Mouse (Mus musculus) CH12.LX (cell line): ENCODE data around the gene Eif4a3. TPM values are rescaled to one million over a fixed set of nuclear protein-coding genes. Genes with fewer than 3 reads are reported as not detected.

Experiments
- DNase-seq: peaks from one replicate; pipeline ENCODE4 v3.0.0-alpha.2; 2013; ENCODE audit errors: extremely low read depth
- H3K27ac ChIP-seq: 2 replicates; pipeline ENCODE4 v1.5.1; 2012; ENCODE audit warnings: low read depth, mild to moderate bottlenecking, control low read depth, moderate library complexity; ENCODE audit not compliant: insufficient read depth
- H3K27me3 ChIP-seq: replicated peaks from 2 replicates; pipeline ENCODE3; 2012; ENCODE audit warnings: inconsistent platforms
- H3K36me3 ChIP-seq, 2 experiments: replicated peaks in 1 of 2; 2 replicates each; pipeline versions ENCODE3 to v1.6.1; 2012; ENCODE audit warnings: inconsistent platforms in 1 of 2, low read length in 1 of 2, mild to moderate bottlenecking in 1 of 2, mixed read lengths in 1 of 2, moderate library complexity in 1 of 2; ENCODE audit not compliant: control insufficient read depth in 1 of 2, insufficient read depth in 1 of 2
- H3K4me1 ChIP-seq, 2 experiments: 2 replicates each; pipeline ENCODE4 v1.6.1; 2012; ENCODE audit warnings: inconsistent platforms in 1 of 2, moderate library complexity in 1 of 2; ENCODE audit not compliant: insufficient read depth in 2 of 2, control insufficient read depth in 1 of 2
- H3K4me2 ChIP-seq: 2 replicates; pipeline ENCODE4 v1.6.1; 2012; ENCODE audit warnings: low read depth, mild to moderate bottlenecking, control low read depth; ENCODE audit not compliant: poor library complexity, insufficient read depth, severe bottlenecking
- H3K4me3 ChIP-seq, 3 experiments: fragments of 150-350 bp in 1 of 3; sonication (generic) in 1 of 3; replicated peaks in 1 of 3; 2 replicates each; pipeline versions ENCODE3 to v1.5.1; 2011 to 2012; ENCODE audit warnings: low read depth in 2 of 3, low read length in 2 of 3, mild to moderate bottlenecking in 2 of 3, moderate library complexity in 2 of 3, control low read depth in 1 of 3, improper control_type of control experiment in 1 of 3, inconsistent platforms in 1 of 3, mixed read lengths in 1 of 3; ENCODE audit not compliant: poor library complexity in 1 of 3
- H3K79me2 ChIP-seq: replicated peaks from 2 replicates; pipeline ENCODE4 v1.6.1; 2012; ENCODE audit warnings: mild to moderate bottlenecking, moderate library complexity; ENCODE audit not compliant: control insufficient read depth, poor library complexity, insufficient read depth, severe bottlenecking; ENCODE audit errors: extremely low read depth
- H3K9ac ChIP-seq: 2 replicates; pipeline ENCODE4 v1.6.1; 2012; ENCODE audit warnings: low read depth, mild to moderate bottlenecking, control low read depth, moderate library complexity; ENCODE audit not compliant: insufficient read depth
- H3K9me3 ChIP-seq: replicated peaks from 2 replicates; pipeline ENCODE3; 2012; ENCODE audit warnings: low read length, inconsistent platforms, mixed read lengths
- BHLHE40 ChIP-seq: IDR thresholded peaks from 2 replicates; pipeline ENCODE4 v1.6.1; 2011; ENCODE audit warnings: mild to moderate bottlenecking, low read depth, low read length, improper control_type of control experiment
- CHD1 ChIP-seq: IDR thresholded peaks from 2 replicates; pipeline ENCODE4 v1.6.1; 2012; ENCODE audit warnings: low read depth, low read length, improper control_type of control experiment, inconsistent platforms
- CTCF ChIP-seq, 2 experiments: IDR thresholded peaks in 1 of 2; conservative IDR thresholded peaks in 1 of 2; 2 replicates each; pipeline ENCODE4 v1.5.1; 2011 to 2012; ENCODE audit warnings: low read depth in 2 of 2, low read length in 2 of 2, improper control_type of control experiment in 1 of 2, inconsistent platforms in 1 of 2, mild to moderate bottlenecking in 1 of 2, moderate library complexity in 1 of 2
- E2F4 ChIP-seq: IDR thresholded peaks from 2 replicates; pipeline ENCODE4 v1.6.1; 2011; ENCODE audit warnings: low read depth, low read length, improper control_type of control experiment; ENCODE audit not compliant: insufficient replicate concordance
- ELF1 ChIP-seq: IDR thresholded peaks from 2 replicates; pipeline ENCODE4 v1.6.1; 2014; ENCODE audit warnings: low read depth, mild to moderate bottlenecking, inconsistent platforms, low read length, improper control_type of control experiment
- EP300 ChIP-seq: IDR thresholded peaks from 2 replicates; pipeline ENCODE4 v1.6.1; 2011; ENCODE audit warnings: low read length, improper control_type of control experiment
- HCFC1 ChIP-seq: IDR thresholded peaks from 2 replicates; pipeline ENCODE4 v1.6.1; 2012; ENCODE audit warnings: low read depth, mild to moderate bottlenecking, inconsistent platforms, low read length, improper control_type of control experiment
- IRF4 ChIP-seq: IDR thresholded peaks from 2 replicates; pipeline ENCODE4 v1.6.1; 2014; ENCODE audit warnings: low read depth, mild to moderate bottlenecking, inconsistent platforms, low read length, improper control_type of control experiment
- JUN ChIP-seq: IDR thresholded peaks from 2 replicates; pipeline ENCODE4 v1.6.1; 2011; ENCODE audit warnings: low read depth, mild to moderate bottlenecking, low read length, improper control_type of control experiment, moderate library complexity; ENCODE audit not compliant: insufficient read depth
- JUND ChIP-seq: conservative IDR thresholded peaks from 2 replicates; pipeline ENCODE4 v1.6.1; 2011; ENCODE audit warnings: low read depth, low read length, improper control_type of control experiment
- KAT2A ChIP-seq: IDR thresholded peaks from 2 replicates; pipeline ENCODE4 v1.6.1; 2012; ENCODE audit warnings: low read length, improper control_type of control experiment, inconsistent platforms; ENCODE audit not compliant: insufficient replicate concordance
- MAX ChIP-seq: IDR thresholded peaks from 2 replicates; pipeline ENCODE4 v1.6.1; 2011; ENCODE audit warnings: low read length, improper control_type of control experiment
- NELFE ChIP-seq: IDR thresholded peaks from 2 replicates; pipeline ENCODE4 v1.6.1; 2011; ENCODE audit warnings: low read depth, low read length, improper control_type of control experiment
- PAX5 ChIP-seq: IDR thresholded peaks from 2 replicates; pipeline ENCODE4 v1.6.1; 2012; ENCODE audit warnings: low read length, inconsistent platforms, mixed read lengths
- POLR2A ChIP-seq: IDR thresholded peaks from 2 replicates; pipeline ENCODE4 v1.6.1; 2011; ENCODE audit warnings: low read depth, mild to moderate bottlenecking, improper control_type of control experiment, low read length
- POLR2AphosphoS2 ChIP-seq: IDR thresholded peaks from 2 replicates; pipeline ENCODE4 v1.6.1; 2011; ENCODE audit warnings: low read depth, low read length, improper control_type of control experiment
- RAD21 ChIP-seq: IDR thresholded peaks from 2 replicates; pipeline ENCODE4 v1.6.1; 2011; ENCODE audit warnings: low read depth, mild to moderate bottlenecking, low read length, improper control_type of control experiment, moderate library complexity
- SIN3A ChIP-seq: IDR thresholded peaks from 2 replicates; pipeline ENCODE4 v1.6.1; 2012; ENCODE audit warnings: low read length, improper control_type of control experiment, inconsistent platforms
- SMC3 ChIP-seq: IDR thresholded peaks from 2 replicates; pipeline ENCODE4 v1.6.1; 2011; ENCODE audit warnings: low read depth, low read length, improper control_type of control experiment
- TBP ChIP-seq: conservative IDR thresholded peaks from 2 replicates; pipeline ENCODE4 v1.6.1; 2011; ENCODE audit warnings: low read depth, low read length, improper control_type of control experiment
- TCF12 ChIP-seq: IDR thresholded peaks from 2 replicates; pipeline ENCODE4 v1.6.1; 2014; ENCODE audit warnings: low read depth, mild to moderate bottlenecking, inconsistent platforms, low read length, improper control_type of control experiment
- USF1 ChIP-seq: IDR thresholded peaks from 2 replicates; pipeline ENCODE4 v1.6.1; 2014; ENCODE audit warnings: low read depth, mild to moderate bottlenecking, inconsistent platforms, low read length, improper control_type of control experiment
- USF2 ChIP-seq: conservative IDR thresholded peaks from 2 replicates; pipeline ENCODE4 v1.6.1; 2011; ENCODE audit warnings: low read depth, low read length, improper control_type of control experiment
- ZC3H11A ChIP-seq: IDR thresholded peaks from 2 replicates; pipeline ENCODE4 v1.6.1; 2012; ENCODE audit warnings: low read depth, mild to moderate bottlenecking, inconsistent platforms, low read length, improper control_type of control experiment
- ZKSCAN1 ChIP-seq: IDR thresholded peaks from 2 replicates; pipeline ENCODE4 v1.6.1; 2012; ENCODE audit warnings: low read depth, inconsistent platforms, low read length, improper control_type of control experiment, borderline replicate concordance
- ZNF384 ChIP-seq: IDR thresholded peaks from 2 replicates; pipeline ENCODE4 v1.6.1; 2012; ENCODE audit warnings: low read depth, low read length, improper control_type of control experiment, inconsistent platforms
- dilution Hi-C: fragments of 300-500 bp; cut with MboI; formaldehyde crosslinking; loops from 2 replicates; pipeline ENCODE4 v1.14.3; 2020; ENCODE audit warnings: low sequenced_read_pairs; ENCODE audit not compliant: extremely low pct_unique_long_range_greater_than_20kb, extremely low pct_ligation_motif_present
- in situ Hi-C: fragments of 300-500 bp; cut with MboI; formaldehyde crosslinking; loops from 3 replicates; pipeline ENCODE4 v1.14.3; 2019; ENCODE audit warnings: low sequenced_read_pairs, low pct_ligation_motif_present, low pct_unique_long_range_greater_than_20kb, mixed read lengths
- polyA plus RNA-seq: library from polyadenylated mRNA; unstranded; fragments of >175 nt; gene quantifications from 2 replicates; pipeline ENCODE4 v1.2.1, GENCODE M21; 2012; ENCODE audit warnings: low read depth; ENCODE audit not compliant: insufficient read length
- total RNA-seq, 2 experiments: library from RNA; depleted of rRNA; stranded (reverse); fragments of 300-350 nt in 1 of 2; fragments of >200 nt in 1 of 2; gene quantifications; 2 replicates each; pipeline ENCODE4 v1.2.3; 2012 to 2014

Eif4a3 gene
- total and polyA plus RNA-seq, 3 experiments, result 400 to 554 (median 402) TPM

GRCm38 (mm10) chr11:119314252-119314936, 14.5 kb upstream of the Eif4a3 start:
- Histone ChIP-seq H3K4me1 (peaks cover 0 to 12% of the 10 kb centered on the region in 2 experiments; a peak in 2 of 4 replicates), H3K4me3 (no peak overlapping the region), H3K9ac (no peak overlapping the region), H3K79me2 (no peaks in the 10 kb centered on the region), H3K9me3 (no peaks in the 10 kb centered on the region), H3K36me3 (no peaks in the 10 kb centered on the region), H3K27ac (no peak overlapping the region), H3K27me3 (peaks cover 81% of the 10 kb centered on the region), H3K4me2 (peak overlapping the region; percentile 22)
- dilution Hi-C loops (no loop called here), in situ Hi-C loops (no loop called here)
- no peak for DNase-seq
- TF ChIP-seq TCF12 (0 out of 2 replicates have a peak, but pooled peaks have one; percentile 26), ZC3H11A (no peak), MAX (no peak), JUND (no peak), RAD21 (no peak), POLR2A (no peak), KAT2A (no peak), SIN3A (0 out of 2 replicates have a peak, but pooled peaks have one; percentile 20), ELF1 (no peak)

- no peak overlapping the region for H3K27ac ChIP-seq
- peaks cover 2% of the 10 kb centered on the region for H3K9me3 ChIP-seq
- H3K4me3 ChIP-seq, result no peak overlapping the region
- H3K4me2 ChIP-seq, result peak overlapping the region; percentile 11
- no peaks in the 10 kb centered on the region for H3K36me3 ChIP-seq
- dilution Hi-C loops (no loop called here), in situ Hi-C loops (no loop called here)
- peaks cover 83% of the 10 kb centered on the region for H3K27me3 ChIP-seq
- no peak for DNase-seq
- TF ChIP-seq ZNF384, result no peak
- TF ChIP-seq RAD21, result no peak
- no peak overlapping the region for H3K9ac ChIP-seq
- H3K79me2 ChIP-seq, result no peaks in the 10 kb centered on the region
- peaks cover 0 to 16% of the 10 kb centered on the region in 2 experiments; a peak in 2 of 4 replicates for H3K4me1 ChIP-seq
These were observed 10.7 kb upstream of the Eif4a3 start for GRCm38 (mm10) chr11:119310621-119311020.

GRCm38 (mm10) chr11:119307916-119308315, 8.0 kb upstream of the Eif4a3 start:
- peaks cover 0 to 14% of the 10 kb centered on the region in 2 experiments; a peak in 2 of 4 replicates for H3K4me1 ChIP-seq
- TF ChIP-seq SMC3 (no peak), BHLHE40 (no peak), POLR2A (no peak), CTCF (conservative IDR thresholded peaks at IDR 0.05 in 1 of 2, IDR thresholded peaks at IDR 0.05 in 1 of 2; ENCODE audit: low read depth in 2 of 2, low read length in 2 of 2) (no peak), NELFE (no peak), JUN (no peak), USF2 (no peak), CHD1 (no peak), TBP (no peak), HCFC1 (no peak), ZC3H11A (no peak), USF1 (no peak), EP300 (no peak), PAX5 (no peak), E2F4 (no peak), IRF4 (no peak), POLR2AphosphoS2 (no peak), ZKSCAN1 (no peak), JUND (no peak), MAX (no peak)
- H3K4me2 ChIP-seq, result no peak overlapping the region
- no peaks in the 10 kb centered on the region for H3K79me2 ChIP-seq
- no peak overlapping the region for H3K9ac ChIP-seq
- H3K4me3 ChIP-seq, result no peak overlapping the region
- no peak for DNase-seq
- in situ Hi-C loops, result no loop called here
- dilution Hi-C loops, result no loop called here
- H3K27ac ChIP-seq, result no peak overlapping the region
- H3K27me3 ChIP-seq, result peaks cover 83% of the 10 kb centered on the region
- H3K36me3 ChIP-seq, result no peaks in the 10 kb centered on the region
- peaks cover 2% of the 10 kb centered on the region for H3K9me3 ChIP-seq
